Mouse (Mus musculus): Measurements from ENCODE around the gene Rcn3. TPM values are rescaled to one million over a fixed set of nuclear protein-coding genes. Genes with fewer than 3 reads are reported as not detected.

The Rcn3 gene
- total and polyA plus RNA-seq, 3 experiments = 16.0 to 43.0 TPM; not detected in 1

DNA sequence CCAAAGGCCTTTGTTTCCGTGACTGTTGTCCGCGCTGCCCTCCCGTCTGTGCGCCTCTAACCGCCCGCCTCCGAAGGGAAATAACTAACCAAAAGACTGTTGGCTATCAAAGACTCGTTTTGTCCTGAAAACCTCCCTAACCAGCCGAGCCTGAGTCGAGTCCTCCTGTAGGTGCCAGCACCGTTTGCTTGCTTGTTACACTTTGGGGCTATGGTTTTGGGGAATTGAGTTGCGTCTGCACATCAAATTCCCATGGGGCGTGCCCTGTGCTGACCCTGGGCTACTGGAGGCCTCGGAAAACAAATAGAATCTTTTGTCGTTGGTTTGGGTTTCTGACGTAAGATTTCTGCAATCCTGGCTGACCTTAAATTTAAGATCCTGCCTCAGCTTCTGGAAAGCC is 37.3 kb upstream of the Rcn3 start:
- no peaks in the 10 kb centered on the region for H3K27me3 ChIP-seq (ENCODE audit: control insufficient read depth in 1 of 2, insufficient read depth in 2 of 2, low read length in 2 of 2)
- H3K27ac ChIP-seq (ENCODE audit: control insufficient read depth, low read depth, low read length) = peak overlapping the region; percentile 95
- H3K79me2 ChIP-seq (ENCODE audit: control insufficient read depth, insufficient read depth, low read length, poor library complexity) = peaks cover 45% of the 10 kb centered on the region
- TF ChIP-seq ZKSCAN1 (IDR thresholded peaks at IDR 0.05; ENCODE audit: low read depth, low read length) (no peak), RAD21 (IDR thresholded peaks at IDR 0.05; ENCODE audit: low read depth, low read length) (no peak), EP300 (IDR thresholded peaks at IDR 0.05; ENCODE audit: low read depth in 1 of 2, low read length in 2 of 2) (no peak), MYB (IDR thresholded peaks at IDR 0.05; ENCODE audit: low read depth, low read length) (no peak), USF1 (IDR thresholded peaks at IDR 0.05; ENCODE audit: low read depth, low read length) (no peak), MYC (IDR thresholded peaks at IDR 0.05; ENCODE audit: low read depth, low read length) (no peak), NELFE (IDR thresholded peaks at IDR 0.05; ENCODE audit: low read depth, low read length) (no peak), POLR2AphosphoS5 (IDR thresholded peaks at IDR 0.05; ENCODE audit: borderline replicate concordance, low read depth, low read length) (no peak; the same call in 1 of the 2 replicates), POLR2A (IDR thresholded peaks at IDR 0.05; ENCODE audit: control insufficient read depth in 1 of 2, insufficient read depth in 1 of 2, low read depth in 1 of 2, low read length in 2 of 2, poor library complexity in 1 of 2) (peak; percentile 55 to 70), NRF1 (IDR thresholded peaks at IDR 0.05; ENCODE audit: insufficient read depth, low read depth, low read length, poor library complexity, severe bottlenecking) (no peak), SMC3 (IDR thresholded peaks at IDR 0.05; ENCODE audit: low read depth, low read length) (no peak), UBTF (IDR thresholded peaks at IDR 0.05; ENCODE audit: borderline replicate concordance, insufficient read depth, low read depth, low read length) (no peak), JUND (IDR thresholded peaks at IDR 0.05; ENCODE audit: low read depth, low read length) (no peak), GABPA (IDR thresholded peaks at IDR 0.05; ENCODE audit: low read depth, low read length) (no peak), TAL1 (IDR thresholded peaks at IDR 0.05; ENCODE audit: low read length) (no peak), MAFK (IDR thresholded peaks at IDR 0.05; ENCODE audit: borderline replicate concordance, low read depth, low read length) (no peak), TBP (IDR thresholded peaks at IDR 0.05; ENCODE audit: low read depth, low read length) (peak; percentile 80)
- DNase-seq (ENCODE audit: low read depth, low spot score) = peak; percentile 86
- H3K36me3 ChIP-seq (ENCODE audit: control insufficient read depth in 1 of 2, insufficient read depth in 2 of 2, low read length in 2 of 2) = peaks cover 11 to 12% of the 10 kb centered on the region in 2 experiments
- H3K9ac ChIP-seq (ENCODE audit: control insufficient read depth, low read depth, low read length, poor library complexity, severe bottlenecking) = peak overlapping the region; percentile 77
- H3K4me1 ChIP-seq (ENCODE audit: control insufficient read depth in 1 of 2, insufficient read depth in 2 of 2, low read length in 2 of 2) = peaks cover 0 to 6% of the 10 kb centered on the region in 2 experiments; a peak in 2 of 4 replicates
- no peaks in the 10 kb centered on the region for H3K9me3 ChIP-seq (replicated peaks; ENCODE audit: insufficient read depth, low read length)
- H3K4me3 ChIP-seq (ENCODE audit: control insufficient read depth in 1 of 2, insufficient read depth in 1 of 2, low read depth in 2 of 2, low read length in 2 of 2) = peak overlapping the region; percentile 66 to 84

DNA sequence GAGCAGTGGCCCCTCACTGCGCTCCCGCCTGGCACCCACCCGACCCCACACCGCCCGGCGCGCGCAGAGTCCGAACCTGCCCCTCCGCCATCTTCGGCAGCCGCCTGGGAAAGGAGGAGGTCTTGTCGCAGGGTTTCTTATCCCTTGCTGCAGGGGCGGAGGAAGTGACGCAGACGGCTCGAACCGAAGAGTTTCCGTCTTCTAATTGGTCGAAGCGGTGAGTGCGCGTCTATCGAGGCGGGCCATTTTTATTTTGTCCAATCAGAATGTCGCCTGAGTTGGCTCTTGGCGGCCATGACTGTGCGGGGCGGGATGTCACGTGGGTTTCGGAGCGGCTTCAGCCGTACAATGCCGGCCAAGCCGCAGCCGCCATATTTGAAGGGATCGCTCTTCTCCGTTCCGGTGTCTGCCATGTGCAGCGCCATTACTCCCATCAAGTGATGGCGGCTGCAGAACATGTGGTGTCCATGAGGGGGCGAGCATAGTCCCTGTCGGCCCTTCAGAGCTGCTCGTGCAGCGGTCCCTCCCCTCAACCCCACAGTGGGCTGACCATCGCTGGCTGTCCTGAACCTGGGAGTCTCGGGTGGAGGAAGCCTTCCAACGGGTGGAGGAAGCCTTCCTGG is 36.7 kb upstream of the Rcn3 start, which contains the start of gene Rpl13a:
Gene Rpl13a (minus strand): TSS at position 138 of the 623 bp plus-strand sequence.
- Histone ChIP-seq H3K4me1 (ENCODE audit: control insufficient read depth in 1 of 2, insufficient read depth in 2 of 2, low read length in 2 of 2) (peaks cover 0 to 6% of the 10 kb centered on the region in 2 experiments; a peak in 2 of 4 replicates), H3K79me2 (ENCODE audit: control insufficient read depth, insufficient read depth, low read length, poor library complexity) (peaks cover 48% of the 10 kb centered on the region), H3K9me3 (replicated peaks; ENCODE audit: insufficient read depth, low read length) (no peaks in the 10 kb centered on the region), H3K27ac (ENCODE audit: control insufficient read depth, low read depth, low read length) (peak within 1 kb of the TSS; percentile 95), H3K9ac (ENCODE audit: control insufficient read depth, low read depth, low read length, poor library complexity, severe bottlenecking) (peak within 1 kb of the TSS; percentile 97), H3K36me3 (ENCODE audit: control insufficient read depth in 1 of 2, insufficient read depth in 2 of 2, low read length in 2 of 2) (peaks cover 11 to 12% of the 10 kb centered on the region in 2 experiments), H3K4me3 (ENCODE audit: control insufficient read depth in 1 of 2, insufficient read depth in 1 of 2, low read depth in 2 of 2, low read length in 2 of 2) (peak within 1 kb of the TSS; percentile 87 to 91), H3K27me3 (ENCODE audit: control insufficient read depth in 1 of 2, insufficient read depth in 2 of 2, low read length in 2 of 2) (no peaks in the 10 kb centered on the region)
- DNase-seq (ENCODE audit: low read depth, low spot score) = peak; percentile 99
- TF ChIP-seq TBP (IDR thresholded peaks at IDR 0.05; ENCODE audit: low read depth, low read length) = peak; percentile 96
- TF ChIP-seq MAX (IDR thresholded peaks at IDR 0.05; ENCODE audit: low read length) = no peak
- TF ChIP-seq UBTF (IDR thresholded peaks at IDR 0.05; ENCODE audit: borderline replicate concordance, insufficient read depth, low read depth, low read length) = peak; percentile 50; the same call in 1 of the 2 replicates
- TF ChIP-seq POLR2A (IDR thresholded peaks at IDR 0.05; ENCODE audit: control insufficient read depth in 1 of 2, insufficient read depth in 1 of 2, low read depth in 1 of 2, low read length in 2 of 2, poor library complexity in 1 of 2) = peak; percentile 82 to 91; a peak in 3 of 4 replicates
- no peak for TF ChIP-seq CHD1 (IDR thresholded peaks at IDR 0.05; ENCODE audit: low read depth, low read length)
- no peak for TF ChIP-seq MAZ (IDR thresholded peaks at IDR 0.05; ENCODE audit: low read depth, low read length)
- TF ChIP-seq USF2 (IDR thresholded peaks at IDR 0.05; ENCODE audit: borderline replicate concordance in 1 of 2, insufficient read depth in 1 of 2, low read depth in 1 of 2, low read length in 2 of 2) = peak in 1 of 2 experiments; percentile 33; a peak in 1 of 4 replicates
- TF ChIP-seq CTCF (IDR thresholded peaks at IDR 0.05 in 2 of 3, conservative IDR thresholded peaks at IDR 0.05 in 1 of 3; ENCODE audit: control insufficient read depth in 1 of 3, insufficient read depth in 1 of 3, low read depth in 2 of 3, low read length in 3 of 3, poor library complexity in 1 of 3, severe bottlenecking in 1 of 3) = peak in 2 of 3 experiments; percentile 43 to 49; a peak in 3 of 6 replicates
- TF ChIP-seq CHD2 (IDR thresholded peaks at IDR 0.05; ENCODE audit: low read length) = no peak
- TF ChIP-seq BHLHE40 (IDR thresholded peaks at IDR 0.05; ENCODE audit: borderline replicate concordance, low read depth, low read length) = no peak
- no peak for TF ChIP-seq RCOR1 (IDR thresholded peaks at IDR 0.05; ENCODE audit: low read depth, low read length)
- TF ChIP-seq ZC3H11A (IDR thresholded peaks at IDR 0.05; ENCODE audit: low read depth, low read length) = no peak
- TF ChIP-seq EP300 (IDR thresholded peaks at IDR 0.05; ENCODE audit: low read depth in 1 of 2, low read length in 2 of 2) = no peak
- TF ChIP-seq SMC3 (IDR thresholded peaks at IDR 0.05; ENCODE audit: low read depth, low read length) = no peak
- no peak for TF ChIP-seq MAFK (IDR thresholded peaks at IDR 0.05; ENCODE audit: borderline replicate concordance, low read depth, low read length)
- no peak for TF ChIP-seq TCF12 (IDR thresholded peaks at IDR 0.05; ENCODE audit: low read depth, low read length)
- TF ChIP-seq E2F4 (IDR thresholded peaks at IDR 0.05; ENCODE audit: borderline replicate concordance, low read depth, low read length) = no peak
- TF ChIP-seq MXI1 (IDR thresholded peaks at IDR 0.05; ENCODE audit: low read depth, low read length) = no peak
- TF ChIP-seq ZKSCAN1 (IDR thresholded peaks at IDR 0.05; ENCODE audit: low read depth, low read length) = no peak

Data from MEL (cell line).